Mouse (Mus musculus) splenic B cell, adult 2 months (primary cell): ENCODE data around the gene Fabp6.

ENCODE experiments used
- DNase-seq: peaks from one replicate; pipeline ENCODE4 v3.0.0-alpha.2; 2011; ENCODE audit warnings: low read depth, low spot score
- H3K27me3 ChIP-seq: 2 replicates; pipeline ENCODE4 v1.6.1; 2012; ENCODE audit warnings: mild to moderate bottlenecking, low read length, moderate library complexity, mixed read lengths; ENCODE audit not compliant: control insufficient read depth, poor library complexity, insufficient read depth, severe bottlenecking
- H3K36me3 ChIP-seq: 2 replicates; pipeline ENCODE4 v1.6.1; 2012; ENCODE audit warnings: mild to moderate bottlenecking, low read length, moderate library complexity, mixed read lengths; ENCODE audit not compliant: control insufficient read depth, poor library complexity, insufficient read depth, severe bottlenecking

Fabp6 gene

GRCm38 (mm10) chr11:43569595-43569994 lies 31.7 kb downstream of the Fabp6 start:
- DNase-seq = no peak
- no peaks in the 10 kb centered on the region for H3K36me3 ChIP-seq
- no peaks in the 10 kb centered on the region for H3K27me3 ChIP-seq

GRCm38 (mm10) chr11:43569188-43569587 lies 32.2 kb downstream of the Fabp6 start:
- H3K36me3 ChIP-seq = no peaks in the 10 kb centered on the region
- no peaks in the 10 kb centered on the region for H3K27me3 ChIP-seq
- DNase-seq = no peak

- Histone ChIP-seq H3K27me3 (no peaks in the 10 kb centered on the region), H3K36me3 (no peaks in the 10 kb centered on the region)
- DNase-seq = peak; percentile 49
Measured at GRCm38 (mm10) chr11:43568263-43568662, 33.1 kb downstream of the Fabp6 start.

- no peak for DNase-seq
Measured at GRCm38 (mm10) chr11:43566696-43567095, 34.6 kb downstream of the Fabp6 start.

GRCm38 (mm10) chr11:43565852-43566251 lies 35.5 kb downstream of the Fabp6 start:
- no peaks in the 10 kb centered on the region for H3K36me3 ChIP-seq
- H3K27me3 ChIP-seq = no peaks in the 10 kb centered on the region
- no peak for DNase-seq

More at GRCm38 (mm10) chr11:43566696-43567095, 34.6 kb downstream of the Fabp6 start:
- no peaks in the 10 kb centered on the region for H3K36me3 ChIP-seq
- no peaks in the 10 kb centered on the region for H3K27me3 ChIP-seq

GRCm38 (mm10) chr11:43565414-43565813 lies 35.9 kb downstream of the Fabp6 start:
- no peak for DNase-seq
- no peaks in the 10 kb centered on the region for H3K27me3 ChIP-seq
- H3K36me3 ChIP-seq = no peaks in the 10 kb centered on the region

GRCm38 (mm10) chr11:43563654-43564244 lies 37.6 kb downstream of the Fabp6 start:
- Histone ChIP-seq H3K36me3 (no peaks in the 10 kb centered on the region), H3K27me3 (no peaks in the 10 kb centered on the region)
- no peak for DNase-seq

GRCm38 (mm10) chr11:43559515-43560292 lies 41.6 kb downstream of the Fabp6 start:
- DNase-seq = no peak
- Histone ChIP-seq H3K27me3 (no peaks in the 10 kb centered on the region), H3K36me3 (no peaks in the 10 kb centered on the region)

- DNase-seq = no peak
Measured at GRCm38 (mm10) chr11:43556538-43556937, 44.8 kb downstream of the Fabp6 start.

GRCm38 (mm10) chr11:43552675-43553074 lies 48.7 kb downstream of the Fabp6 start:
- Histone ChIP-seq H3K36me3 (no peaks in the 10 kb centered on the region), H3K27me3 (no peaks in the 10 kb centered on the region)
- no peak for DNase-seq

More at GRCm38 (mm10) chr11:43556538-43556937, 44.8 kb downstream of the Fabp6 start:
- no peaks in the 10 kb centered on the region for H3K36me3 ChIP-seq
- H3K27me3 ChIP-seq = no peaks in the 10 kb centered on the region

- no peaks in the 10 kb centered on the region for H3K36me3 ChIP-seq
- no peak for DNase-seq
- H3K27me3 ChIP-seq = no peaks in the 10 kb centered on the region
Measured at GRCm38 (mm10) chr11:43551756-43552155, 49.6 kb downstream of the Fabp6 start.

- Histone ChIP-seq H3K36me3 (no peaks in the 10 kb centered on the region), H3K27me3 (no peaks in the 10 kb centered on the region)
- DNase-seq = no peak
Measured at GRCm38 (mm10) chr11:43549701-43550100, 51.6 kb downstream of the Fabp6 start.

- no peaks in the 10 kb centered on the region for H3K36me3 ChIP-seq
- H3K27me3 ChIP-seq = no peaks in the 10 kb centered on the region
- no peak for DNase-seq
Measured at GRCm38 (mm10) chr11:43548657-43549435, 52.5 kb downstream of the Fabp6 start.

GRCm38 (mm10) chr11:43548148-43548547 lies 53.2 kb downstream of the Fabp6 start:
- H3K36me3 ChIP-seq = no peaks in the 10 kb centered on the region
- no peaks in the 10 kb centered on the region for H3K27me3 ChIP-seq
- no peak for DNase-seq

- H3K36me3 ChIP-seq = no peaks in the 10 kb centered on the region
- no peak for DNase-seq
- no peaks in the 10 kb centered on the region for H3K27me3 ChIP-seq
Measured at GRCm38 (mm10) chr11:43546678-43547077, 54.7 kb downstream of the Fabp6 start.
